Mouse (Mus musculus): ENCODE data around the gene Efna3. TPM values are rescaled to one million over a fixed set of nuclear protein-coding genes. Genes with fewer than 3 reads are reported as not detected.

Gene Efna3
- polyA plus RNA-seq, 1 experiment: 3.7 TPM

GRCm38 (mm10) chr3:89279153-89279890 is 43.4 kb downstream of the Efna3 start:
- H3K36me3 ChIP-seq (ENCODE audit: control insufficient read depth, insufficient read depth, low read length): no peaks in the 10 kb centered on the region
- 12% methylated on average over 35 of the region's 35 CpGs for WGBS
- peaks cover 13% of the 10 kb centered on the region for H3K4me1 ChIP-seq (replicated peaks; ENCODE audit: control insufficient read depth, insufficient read depth, low read length)
- no peak overlapping the region for H3K27ac ChIP-seq (ENCODE audit: control insufficient read depth, insufficient read depth, low read length)
- H3K4me3 ChIP-seq (ENCODE audit: control insufficient read depth, insufficient read depth, low read length): peak overlapping the region; percentile 19; the same call in 1 of the 2 replicates
- H3K27me3 ChIP-seq (ENCODE audit: control insufficient read depth, insufficient read depth, low read length): peaks cover 21% of the 10 kb centered on the region
- DNase-seq: peak; percentile 14
- TF ChIP-seq CTCF (IDR thresholded peaks at IDR 0.05; ENCODE audit: borderline replicate concordance, control insufficient read depth, extremely low read depth, insufficient read depth, low read length, poor library complexity) (no peak), POLR2A (IDR thresholded peaks at IDR 0.05; ENCODE audit: control insufficient read depth, extremely low read depth, insufficient read depth, low read length, poor library complexity) (no peak)

DNA sequence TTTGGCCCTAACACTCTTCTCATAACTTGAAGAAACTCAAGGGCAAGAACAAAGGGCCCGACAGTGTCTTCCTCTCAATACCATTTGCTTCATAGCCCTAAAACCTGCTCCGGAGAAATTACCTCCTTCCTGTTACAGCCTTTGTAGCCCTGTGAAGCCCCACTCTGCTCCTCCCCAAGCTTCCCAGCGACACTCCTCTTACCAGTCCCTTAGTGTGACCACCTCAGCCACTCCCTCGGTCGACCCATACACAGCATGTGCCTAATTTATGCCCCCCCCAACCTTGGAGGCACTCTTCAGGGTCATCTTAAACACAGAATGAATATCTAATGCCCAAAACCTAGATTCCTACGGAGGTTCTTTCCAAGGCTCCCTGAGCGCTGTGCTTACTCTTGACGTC is 44.1 kb downstream of the Efna3 start:
- no peak for DNase-seq
- Histone ChIP-seq H3K27ac (ENCODE audit: control insufficient read depth, insufficient read depth, low read length) (no peak overlapping the region), H3K36me3 (ENCODE audit: control insufficient read depth, insufficient read depth, low read length) (no peaks in the 10 kb centered on the region), H3K4me1 (replicated peaks; ENCODE audit: control insufficient read depth, insufficient read depth, low read length) (peaks cover 13% of the 10 kb centered on the region), H3K27me3 (ENCODE audit: control insufficient read depth, insufficient read depth, low read length) (peaks cover 21% of the 10 kb centered on the region), H3K4me3 (ENCODE audit: control insufficient read depth, insufficient read depth, low read length) (no peak overlapping the region)
- TF ChIP-seq CTCF (IDR thresholded peaks at IDR 0.05; ENCODE audit: borderline replicate concordance, control insufficient read depth, extremely low read depth, insufficient read depth, low read length, poor library complexity) (no peak), POLR2A (IDR thresholded peaks at IDR 0.05; ENCODE audit: control insufficient read depth, extremely low read depth, insufficient read depth, low read length, poor library complexity) (no peak)
- WGBS: 58% methylated on average over 8 of the region's 8 CpGs

GRCm38 (mm10) chr3:89278107-89278506 is 44.7 kb downstream of the Efna3 start:
- H3K36me3 ChIP-seq (ENCODE audit: control insufficient read depth, insufficient read depth, low read length): no peaks in the 10 kb centered on the region
- TF ChIP-seq POLR2A (IDR thresholded peaks at IDR 0.05; ENCODE audit: control insufficient read depth, extremely low read depth, insufficient read depth, low read length, poor library complexity) (no peak), CTCF (IDR thresholded peaks at IDR 0.05; ENCODE audit: borderline replicate concordance, control insufficient read depth, extremely low read depth, insufficient read depth, low read length, poor library complexity) (no peak)
- peaks cover 13% of the 10 kb centered on the region for H3K4me1 ChIP-seq (replicated peaks; ENCODE audit: control insufficient read depth, insufficient read depth, low read length)
- no peak for DNase-seq
- H3K4me3 ChIP-seq (ENCODE audit: control insufficient read depth, insufficient read depth, low read length): peak overlapping the region; percentile 3; the same call in 1 of the 2 replicates
- no peak overlapping the region for H3K27ac ChIP-seq (ENCODE audit: control insufficient read depth, insufficient read depth, low read length)
- 93% methylated on average over 7 of the region's 7 CpGs for WGBS
- H3K27me3 ChIP-seq (ENCODE audit: control insufficient read depth, insufficient read depth, low read length): peaks cover 21% of the 10 kb centered on the region

DNA sequence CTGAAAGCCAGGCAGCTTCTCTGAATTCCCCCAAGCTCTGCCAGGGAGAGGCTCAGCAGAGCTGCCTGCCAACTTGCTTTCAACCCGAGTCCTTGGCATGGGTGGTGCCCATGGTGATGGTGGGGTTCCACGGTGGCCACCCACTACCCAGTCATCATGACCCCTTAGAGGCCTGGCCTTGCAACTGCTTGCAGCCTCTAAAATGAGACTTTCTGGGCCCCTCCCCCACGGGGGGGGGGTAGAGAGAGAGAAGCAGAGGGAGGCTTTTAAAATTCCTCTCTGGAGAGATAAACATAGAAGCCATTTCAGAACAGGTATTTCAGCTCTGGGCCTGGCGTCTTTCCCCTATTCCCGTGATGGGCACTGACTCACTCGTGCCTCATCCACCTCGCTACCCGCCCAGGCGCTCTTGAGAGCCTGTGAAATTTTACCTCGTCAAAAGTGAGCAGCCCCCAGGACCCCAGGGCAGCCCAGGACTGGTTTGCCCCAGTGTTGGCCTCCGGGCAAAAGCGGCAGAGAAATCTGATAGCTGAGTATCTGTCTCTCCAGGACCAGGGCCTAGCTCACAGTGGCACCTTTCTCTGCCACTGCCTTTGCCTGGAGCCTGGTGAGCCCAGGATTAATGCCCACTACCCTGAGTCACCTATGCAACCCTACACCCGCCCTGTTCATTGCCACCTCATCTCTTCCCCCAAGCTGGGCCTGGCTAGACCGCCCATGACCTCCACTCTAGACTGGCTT is 45.3 kb downstream of the Efna3 start:
- DNase-seq: no peak
- Histone ChIP-seq H3K4me3 (ENCODE audit: control insufficient read depth, insufficient read depth, low read length) (no peak overlapping the region), H3K4me1 (replicated peaks; ENCODE audit: control insufficient read depth, insufficient read depth, low read length) (peaks cover 13% of the 10 kb centered on the region), H3K36me3 (ENCODE audit: control insufficient read depth, insufficient read depth, low read length) (no peaks in the 10 kb centered on the region), H3K27ac (ENCODE audit: control insufficient read depth, insufficient read depth, low read length) (no peak overlapping the region), H3K27me3 (ENCODE audit: control insufficient read depth, insufficient read depth, low read length) (peaks cover 21% of the 10 kb centered on the region)
- 77% methylated on average over 14 of the region's 14 CpGs for WGBS
- TF ChIP-seq CTCF (IDR thresholded peaks at IDR 0.05; ENCODE audit: borderline replicate concordance, control insufficient read depth, extremely low read depth, insufficient read depth, low read length, poor library complexity) (no peak), POLR2A (IDR thresholded peaks at IDR 0.05; ENCODE audit: control insufficient read depth, extremely low read depth, insufficient read depth, low read length, poor library complexity) (no peak)

DNA sequence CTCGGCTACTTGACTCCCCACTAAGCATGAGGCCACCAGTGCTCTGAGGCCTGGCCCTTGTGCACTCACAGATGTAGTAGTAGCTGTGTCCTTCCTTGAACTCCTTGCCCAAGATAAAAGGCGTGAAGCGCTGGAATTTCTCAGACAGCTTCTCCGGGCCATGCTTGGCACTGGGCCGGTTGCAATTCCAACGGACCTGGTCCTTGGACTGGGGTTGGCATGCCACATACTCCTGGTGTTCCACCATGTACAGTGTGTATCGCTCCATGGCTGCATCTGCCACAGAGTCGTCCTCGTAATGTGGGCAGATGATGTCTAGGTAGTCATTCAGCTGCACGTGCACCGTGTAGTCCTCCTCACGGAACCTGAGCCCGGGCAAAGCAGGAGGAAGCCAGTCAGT is 46.7 kb downstream of the Efna3 start:
- Histone ChIP-seq H3K4me3 (ENCODE audit: control insufficient read depth, insufficient read depth, low read length) (no peak overlapping the region), H3K27ac (ENCODE audit: control insufficient read depth, insufficient read depth, low read length) (no peak overlapping the region), H3K27me3 (ENCODE audit: control insufficient read depth, insufficient read depth, low read length) (peaks cover 13% of the 10 kb centered on the region; the same call in 1 of the 2 replicates), H3K36me3 (ENCODE audit: control insufficient read depth, insufficient read depth, low read length) (no peaks in the 10 kb centered on the region), H3K4me1 (replicated peaks; ENCODE audit: control insufficient read depth, insufficient read depth, low read length) (peaks cover 10% of the 10 kb centered on the region)
- WGBS: 95% methylated on average over 13 of the region's 13 CpGs
- DNase-seq: no peak
- no peak for TF ChIP-seq CTCF (IDR thresholded peaks at IDR 0.05; ENCODE audit: borderline replicate concordance, control insufficient read depth, extremely low read depth, insufficient read depth, low read length, poor library complexity)
- TF ChIP-seq POLR2A (IDR thresholded peaks at IDR 0.05; ENCODE audit: control insufficient read depth, extremely low read depth, insufficient read depth, low read length, poor library complexity): no peak

DNA sequence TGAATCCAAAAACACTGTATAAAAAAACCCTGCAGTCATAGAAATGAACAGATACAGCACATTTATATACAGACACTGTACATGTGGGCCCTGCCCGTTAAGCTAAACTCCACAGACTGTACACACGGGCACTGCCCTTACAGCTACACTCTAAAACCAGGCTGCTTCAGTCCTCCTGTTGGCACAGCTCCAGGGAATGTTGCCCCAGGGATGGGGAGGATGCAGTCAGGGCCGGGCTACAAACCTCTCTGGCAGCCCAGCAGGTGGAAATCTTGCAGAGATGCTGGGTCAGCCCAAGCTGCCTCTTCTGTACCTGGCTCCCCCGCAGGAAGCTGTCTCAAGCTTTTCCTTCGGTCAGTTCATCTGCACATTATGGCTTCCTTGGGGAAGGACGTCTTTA is 51.0 kb downstream of the Efna3 start:
- DNase-seq: no peak
- 90% methylated on average over 6 of the region's 6 CpGs for WGBS

More for the DNA sequence above, 51.0 kb downstream of the Efna3 start:
- TF ChIP-seq CTCF (IDR thresholded peaks at IDR 0.05; ENCODE audit: borderline replicate concordance, control insufficient read depth, extremely low read depth, insufficient read depth, low read length, poor library complexity): no peak
- no peak for TF ChIP-seq POLR2A (IDR thresholded peaks at IDR 0.05; ENCODE audit: control insufficient read depth, extremely low read depth, insufficient read depth, low read length, poor library complexity)
- no peaks in the 10 kb centered on the region; the same call in 1 of the 2 replicates for H3K27me3 ChIP-seq (ENCODE audit: control insufficient read depth, insufficient read depth, low read length)
- H3K27ac ChIP-seq (ENCODE audit: control insufficient read depth, insufficient read depth, low read length): no peak overlapping the region
- peaks cover 23% of the 10 kb centered on the region for H3K4me1 ChIP-seq (replicated peaks; ENCODE audit: control insufficient read depth, insufficient read depth, low read length)
- H3K36me3 ChIP-seq (ENCODE audit: control insufficient read depth, insufficient read depth, low read length): no peaks in the 10 kb centered on the region
- no peak overlapping the region for H3K4me3 ChIP-seq (ENCODE audit: control insufficient read depth, insufficient read depth, low read length)

All from thymus, adult 2 months (tissue).